Mouse (Mus musculus): ENCODE results near the gene Rsbn1. TPM values are rescaled to one million over a fixed set of nuclear protein-coding genes. Genes with fewer than 3 reads are reported as not detected.

Rsbn1 gene
- polyA plus RNA-seq, 1 experiment from 2014 or later = 29.3 TPM

- H3K9me3 ChIP-seq (ENCODE audit: control insufficient read depth, low read length) = no peaks in the 10 kb centered on the region
- ATAC-seq (ENCODE audit: low FRiP score, low TSS enrichment) (no peak), DNase-seq (no peak)
- 79% methylated on average over 1 of the region's 1 CpGs for WGBS
- no peaks in the 10 kb centered on the region for H3K36me3 ChIP-seq (ENCODE audit: control insufficient read depth, insufficient read depth, low read length)
- no peak overlapping the region for H3K4me2 ChIP-seq (ENCODE audit: low read length)
- no peaks in the 10 kb centered on the region for H3K4me1 ChIP-seq (ENCODE audit: control insufficient read depth, insufficient read depth, low read length)
- no peak overlapping the region for H3K27ac ChIP-seq (replicated peaks; ENCODE audit: low read depth, low read length)
- no peaks in the 10 kb centered on the region for H3K27me3 ChIP-seq (ENCODE audit: control insufficient read depth, insufficient read depth, low read length)
- H3K9ac ChIP-seq (replicated peaks; ENCODE audit: low read length) = no peak overlapping the region
- H3K4me3 ChIP-seq (replicated peaks; ENCODE audit: low read depth, low read length) = no peak overlapping the region
Measured at GRCm38 (mm10) chr3:103904705-103905104, 9.2 kb upstream of the Rsbn1 start.

DNA sequence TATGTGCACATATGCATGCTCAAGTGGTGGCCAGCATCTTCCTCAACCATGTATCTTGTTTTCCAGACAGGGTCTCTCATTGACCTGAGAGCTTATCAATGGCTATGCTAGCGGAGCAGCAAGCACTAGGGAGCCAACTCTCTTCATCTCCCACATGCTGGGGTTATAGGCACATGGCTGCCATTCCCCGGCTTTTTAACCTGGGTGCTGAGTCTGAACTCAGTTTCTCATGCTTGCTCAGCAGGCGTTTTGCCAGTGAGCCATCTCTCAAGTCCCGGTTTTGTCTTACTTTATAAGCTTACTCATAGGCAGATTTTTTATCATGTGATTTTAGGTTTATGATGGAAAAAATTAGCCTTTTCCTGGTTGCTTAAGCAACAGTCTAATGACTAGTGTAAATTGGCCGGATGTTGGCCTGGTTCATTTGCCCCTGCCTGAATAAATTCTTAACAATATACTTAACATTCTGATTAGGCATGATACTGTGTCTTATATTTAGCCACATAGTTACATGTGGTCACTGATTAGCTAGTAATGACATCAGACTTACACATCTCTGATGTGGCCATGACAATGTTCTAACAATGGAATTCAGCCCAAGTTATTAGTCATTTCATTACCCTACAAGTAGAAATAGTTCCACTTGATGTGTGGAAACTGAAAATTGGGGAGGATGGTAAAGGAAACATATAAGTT, 6.4 kb upstream of the Rsbn1 start:
- Histone ChIP-seq H3K4me3 (replicated peaks; ENCODE audit: low read depth, low read length) (no peak overlapping the region), H3K9me3 (ENCODE audit: control insufficient read depth, low read length) (no peaks in the 10 kb centered on the region), H3K36me3 (ENCODE audit: control insufficient read depth, insufficient read depth, low read length) (no peaks in the 10 kb centered on the region), H3K27me3 (ENCODE audit: control insufficient read depth, insufficient read depth, low read length) (no peaks in the 10 kb centered on the region), H3K27ac (replicated peaks; ENCODE audit: low read depth, low read length) (no peak overlapping the region), H3K4me1 (ENCODE audit: control insufficient read depth, insufficient read depth, low read length) (no peaks in the 10 kb centered on the region), H3K4me2 (ENCODE audit: low read length) (no peak overlapping the region), H3K9ac (replicated peaks; ENCODE audit: low read length) (no peak overlapping the region)
- ATAC-seq (ENCODE audit: low FRiP score, low TSS enrichment) (no peak), DNase-seq (no peak)
- WGBS = 80% methylated on average over 5 of the region's 5 CpGs

- Histone ChIP-seq H3K4me1 (ENCODE audit: control insufficient read depth, insufficient read depth, low read length) (0 out of 2 replicates have a peak, but pooled peaks cover 4% of the 10 kb centered on the region), H3K9ac (replicated peaks; ENCODE audit: low read length) (no peak overlapping the region), H3K36me3 (ENCODE audit: control insufficient read depth, insufficient read depth, low read length) (no peaks in the 10 kb centered on the region), H3K27ac (replicated peaks; ENCODE audit: low read depth, low read length) (no peak overlapping the region), H3K9me3 (ENCODE audit: control insufficient read depth, low read length) (no peaks in the 10 kb centered on the region), H3K4me2 (ENCODE audit: low read length) (no peak overlapping the region), H3K27me3 (ENCODE audit: control insufficient read depth, insufficient read depth, low read length) (no peaks in the 10 kb centered on the region), H3K4me3 (replicated peaks; ENCODE audit: low read depth, low read length) (no peak overlapping the region)
- ATAC-seq (ENCODE audit: low FRiP score, low TSS enrichment) = no peak
- WGBS = 75% methylated on average over 2 of the region's 2 CpGs
- DNase-seq = no peak
Measured at GRCm38 (mm10) chr3:103908781-103909180, 5.1 kb upstream of the Rsbn1 start.

DNA sequence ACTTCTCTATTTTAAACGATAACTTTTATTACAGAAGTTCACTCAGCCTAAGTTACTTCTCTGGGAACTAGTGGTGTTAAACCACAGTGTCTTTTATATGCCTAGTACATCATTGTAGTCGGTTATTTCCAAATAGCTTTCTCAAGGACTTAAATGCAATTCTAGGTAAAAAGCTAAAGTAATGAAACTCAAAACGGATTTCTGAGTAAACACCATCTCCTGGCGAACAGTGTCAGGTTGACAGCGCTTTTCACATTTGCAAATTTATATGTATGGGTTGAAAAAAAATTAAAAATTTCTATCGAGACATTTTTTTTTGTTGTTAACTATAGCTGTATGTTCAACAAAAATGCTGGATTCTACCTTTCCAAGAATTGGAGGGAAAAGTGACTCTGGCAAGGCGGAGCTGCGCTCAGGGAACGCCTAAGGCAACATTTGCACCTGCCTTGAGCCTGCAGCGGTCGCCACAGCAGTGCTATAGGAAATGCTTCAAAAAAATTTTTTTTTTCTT, 414 bp upstream of the Rsbn1 start:
- Histone ChIP-seq H3K9me3 (ENCODE audit: control insufficient read depth, low read length) (no peaks in the 10 kb centered on the region), H3K9ac (replicated peaks; ENCODE audit: low read length) (peak overlapping the region; percentile 49), H3K36me3 (ENCODE audit: control insufficient read depth, insufficient read depth, low read length) (no peaks in the 10 kb centered on the region), H3K4me2 (ENCODE audit: low read length) (peak overlapping the region; percentile 84), H3K4me3 (replicated peaks; ENCODE audit: low read depth, low read length) (peak overlapping the region; percentile 95), H3K27me3 (ENCODE audit: control insufficient read depth, insufficient read depth, low read length) (no peaks in the 10 kb centered on the region), H3K27ac (replicated peaks; ENCODE audit: low read depth, low read length) (peak overlapping the region; percentile 95), H3K4me1 (ENCODE audit: control insufficient read depth, insufficient read depth, low read length) (peaks cover 18% of the 10 kb centered on the region)
- DNase-seq (peak; percentile 14), ATAC-seq (ENCODE audit: low FRiP score, low TSS enrichment) (0 out of 2 replicates have a peak, but pooled peaks have one; percentile 1)
- 9% methylated on average over 11 of the region's 11 CpGs for WGBS

DNA sequence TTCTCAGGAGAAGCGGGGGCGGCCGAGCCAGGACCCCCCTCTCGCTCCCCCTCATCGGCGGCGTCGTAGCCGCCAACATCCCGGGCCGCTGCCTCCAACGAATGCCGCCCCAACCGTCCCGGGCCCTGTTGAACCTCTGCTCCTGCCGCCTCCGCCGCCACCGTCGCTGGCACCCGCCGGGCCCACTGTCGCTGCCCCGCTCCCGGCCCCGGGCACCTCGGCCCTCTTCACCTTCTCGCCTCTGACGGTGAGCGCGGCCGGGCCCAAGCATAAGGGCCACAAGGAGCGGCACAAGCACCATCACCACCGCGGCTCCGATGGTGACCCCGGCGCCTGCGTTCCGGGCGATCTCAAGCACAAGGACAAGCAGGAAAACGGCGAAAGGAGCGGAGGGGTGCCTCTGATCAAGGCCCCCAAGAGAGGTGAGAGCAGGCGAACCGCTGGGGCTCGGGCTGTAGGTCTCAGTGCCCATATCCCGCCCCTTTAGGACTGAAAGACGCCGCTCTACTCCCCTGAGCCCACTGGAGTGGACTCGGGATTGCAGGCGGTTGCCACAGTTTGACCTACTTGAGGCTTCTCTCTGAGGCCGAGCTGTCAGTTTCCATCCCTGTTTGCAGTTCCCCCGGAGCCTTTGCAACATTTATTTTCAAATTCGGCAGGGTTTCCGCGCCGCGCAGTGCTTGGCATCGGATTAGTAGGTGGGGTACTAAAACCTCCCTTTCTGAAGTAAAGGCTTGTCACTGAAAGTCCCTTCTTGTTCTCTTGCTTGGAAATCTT, 1.0 kb downstream of the Rsbn1 start:
- WGBS = under 1% methylated on average over 53 of the region's 60 CpGs
- peak overlapping the region; percentile 95 for H3K4me3 ChIP-seq (replicated peaks; ENCODE audit: low read depth, low read length)
- ATAC-seq (ENCODE audit: low FRiP score, low TSS enrichment) = peak; percentile 55

DNA sequence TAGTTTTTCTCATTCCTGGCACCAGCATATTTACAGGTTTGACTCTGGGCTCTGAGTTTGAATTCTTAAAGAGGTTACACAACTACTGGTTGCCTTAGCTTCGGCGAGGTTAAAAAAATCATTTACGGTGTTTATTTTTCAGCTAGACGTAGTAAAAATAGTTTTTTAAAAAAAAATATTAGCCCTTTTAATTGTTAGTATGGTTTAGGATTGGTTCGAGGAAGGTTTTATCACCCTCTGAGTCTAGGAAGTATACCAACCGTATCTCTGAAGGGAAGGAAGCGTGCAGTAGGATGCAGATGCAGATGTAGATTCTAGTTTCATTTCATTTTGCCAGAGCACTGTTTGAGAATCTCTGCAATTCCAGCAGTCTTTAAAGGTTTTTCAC, 1.6 kb downstream of the Rsbn1 start:
- Histone ChIP-seq H3K9me3 (ENCODE audit: control insufficient read depth, low read length) (no peaks in the 10 kb centered on the region), H3K27me3 (ENCODE audit: control insufficient read depth, insufficient read depth, low read length) (no peaks in the 10 kb centered on the region), H3K4me2 (ENCODE audit: low read length) (peak overlapping the region; percentile 84), H3K4me3 (replicated peaks; ENCODE audit: low read depth, low read length) (peak overlapping the region; percentile 95), H3K4me1 (ENCODE audit: control insufficient read depth, insufficient read depth, low read length) (peaks cover 18% of the 10 kb centered on the region), H3K9ac (replicated peaks; ENCODE audit: low read length) (peak overlapping the region; percentile 94), H3K36me3 (ENCODE audit: control insufficient read depth, insufficient read depth, low read length) (no peaks in the 10 kb centered on the region), H3K27ac (replicated peaks; ENCODE audit: low read depth, low read length) (no peak overlapping the region)
- DNase-seq = no peak
- WGBS = 7% methylated on average over 7 of the region's 7 CpGs
- ATAC-seq (ENCODE audit: low FRiP score, low TSS enrichment) = no peak

More for the DNA sequence above, 1.0 kb downstream of the Rsbn1 start:
- no peaks in the 10 kb centered on the region for H3K36me3 ChIP-seq (ENCODE audit: control insufficient read depth, insufficient read depth, low read length)
- no peaks in the 10 kb centered on the region for H3K27me3 ChIP-seq (ENCODE audit: control insufficient read depth, insufficient read depth, low read length)
- H3K27ac ChIP-seq (replicated peaks; ENCODE audit: low read depth, low read length) = peak overlapping the region; percentile 95
- peak overlapping the region; percentile 94 for H3K9ac ChIP-seq (replicated peaks; ENCODE audit: low read length)
- H3K9me3 ChIP-seq (ENCODE audit: control insufficient read depth, low read length) = no peaks in the 10 kb centered on the region
- peak; percentile 66 for DNase-seq
- peaks cover 18% of the 10 kb centered on the region for H3K4me1 ChIP-seq (ENCODE audit: control insufficient read depth, insufficient read depth, low read length)
- H3K4me2 ChIP-seq (ENCODE audit: low read length) = peak overlapping the region; percentile 84

- Histone ChIP-seq H3K9ac (replicated peaks; ENCODE audit: low read length) (peak overlapping the region; percentile 45), H3K4me1 (ENCODE audit: control insufficient read depth, insufficient read depth, low read length) (peaks cover 18% of the 10 kb centered on the region), H3K27ac (replicated peaks; ENCODE audit: low read depth, low read length) (no peak overlapping the region), H3K27me3 (ENCODE audit: control insufficient read depth, insufficient read depth, low read length) (no peaks in the 10 kb centered on the region), H3K9me3 (ENCODE audit: control insufficient read depth, low read length) (no peaks in the 10 kb centered on the region), H3K36me3 (ENCODE audit: control insufficient read depth, insufficient read depth, low read length) (no peaks in the 10 kb centered on the region), H3K4me2 (ENCODE audit: low read length) (peak overlapping the region; percentile 84), H3K4me3 (replicated peaks; ENCODE audit: low read depth, low read length) (peak overlapping the region; percentile 95)
- 46% methylated on average over 5 of the region's 5 CpGs for WGBS
- ATAC-seq (ENCODE audit: low FRiP score, low TSS enrichment) (no peak), DNase-seq (peak; percentile 20)
Measured at GRCm38 (mm10) chr3:103916205-103916838, 2.4 kb downstream of the Rsbn1 start.

DNA sequence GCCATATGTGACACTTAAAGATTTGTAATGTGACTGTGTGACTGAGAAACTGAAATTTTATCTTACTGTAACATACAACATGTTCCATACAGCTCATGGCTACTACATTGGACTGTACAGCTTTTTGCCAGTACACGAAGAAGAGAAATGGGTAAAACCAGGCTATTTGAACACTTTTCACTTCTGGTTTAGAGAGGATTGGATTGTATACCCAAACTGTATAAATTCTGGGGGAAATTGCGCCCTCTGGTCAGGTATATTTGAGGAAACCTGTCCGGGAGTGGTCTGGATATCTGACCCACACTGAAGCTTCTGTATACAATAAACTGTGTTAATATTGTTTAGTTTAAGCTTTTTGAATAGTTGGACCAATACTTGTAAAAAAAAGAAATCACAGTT, 2.9 kb downstream of the Rsbn1 start:
- Histone ChIP-seq H3K27me3 (ENCODE audit: control insufficient read depth, insufficient read depth, low read length) (no peaks in the 10 kb centered on the region), H3K36me3 (ENCODE audit: control insufficient read depth, insufficient read depth, low read length) (no peaks in the 10 kb centered on the region), H3K4me2 (ENCODE audit: low read length) (peak overlapping the region; percentile 84), H3K9me3 (ENCODE audit: control insufficient read depth, low read length) (no peaks in the 10 kb centered on the region), H3K9ac (replicated peaks; ENCODE audit: low read length) (peak overlapping the region; percentile 45), H3K4me1 (ENCODE audit: control insufficient read depth, insufficient read depth, low read length) (peaks cover 18% of the 10 kb centered on the region), H3K4me3 (replicated peaks; ENCODE audit: low read depth, low read length) (peak overlapping the region; percentile 95), H3K27ac (replicated peaks; ENCODE audit: low read depth, low read length) (no peak overlapping the region)
- WGBS = 77% methylated on average over 3 of the region's 3 CpGs
- ATAC-seq (ENCODE audit: low FRiP score, low TSS enrichment) = no peak
- DNase-seq = no peak

All from midbrain, embryonic 14.5 days (tissue).